Mouse (Mus musculus) intestine, embryonic 16.5 days (tissue): ENCODE data around the gene Bcl9l. TPM values are rescaled to one million over a fixed set of nuclear protein-coding genes. Genes with fewer than 3 reads are reported as not detected.
"Not testable (repeated sequence)": the region's sequence is repeated elsewhere in the genome, so short reads cannot be mapped to it uniquely, and the experiment has no call there.

ENCODE experiments used
- ATAC-seq: fragments of 200-750 bp; cut with Nextera tagmentation; 2 replicates; pipeline ENCODE4 v1.8.0; 2017; ENCODE audit warnings: moderate TSS enrichment, moderate library complexity
- H3K27ac ChIP-seq: fragments of 300-500 bp; sonication (generic); 2 replicates; pipeline ENCODE4 v1.5.1; 2014; ENCODE audit warnings: mild to moderate bottlenecking, low read length
- H3K27me3 ChIP-seq: fragments of 300-500 bp; sonication (generic); replicated peaks from 2 replicates; pipeline ENCODE4 v1.6.1; 2014; ENCODE audit warnings: low read length, control low read depth, mixed read lengths; ENCODE audit not compliant: control insufficient read depth, insufficient read depth
- H3K36me3 ChIP-seq: fragments of 300-500 bp; sonication (generic); 2 replicates; pipeline ENCODE4 v1.6.1; 2014; ENCODE audit warnings: low read length, control low read depth; ENCODE audit not compliant: control insufficient read depth, insufficient read depth
- H3K4me1 ChIP-seq: fragments of 300-500 bp; sonication (generic); 2 replicates; pipeline ENCODE4 v1.6.1; 2014; ENCODE audit warnings: low read length, control low read depth, mixed read lengths; ENCODE audit not compliant: control insufficient read depth, insufficient read depth
- H3K4me2 ChIP-seq: fragments of 300-500 bp; sonication (generic); 2 replicates; pipeline ENCODE4 v1.6.1; 2014; ENCODE audit warnings: low read depth, low read length, control low read depth
- H3K4me3 ChIP-seq: fragments of 300-500 bp; sonication (generic); 2 replicates; pipeline ENCODE4 v1.5.1; 2014; ENCODE audit warnings: mild to moderate bottlenecking, low read length
- H3K9ac ChIP-seq: fragments of 300-500 bp; sonication (generic); 2 replicates; pipeline ENCODE4 v1.6.1; 2014; ENCODE audit warnings: low read depth, low read length
- H3K9me3 ChIP-seq: fragments of 300-500 bp; sonication (generic); 2 replicates; pipeline ENCODE4 v1.6.1; 2016; ENCODE audit warnings: low read length, control low read depth; ENCODE audit not compliant: control insufficient read depth
- WGBS: fragments of 180-500 bp; shearing (Covaris S2); extraction: QIAGEN DNeasy Blood & Tissue Kit; methylation state at CpG from one replicate; pipeline ENCODE4 v1.1.7; 2014; 5-methylcytosine and 5-hydroxymethylcytosine counted together
- polyA plus RNA-seq: library from polyadenylated mRNA; unstranded; fragments of >200 nt; fragmentation: Nextera tagmentation; extraction: Ambion mirVana; gene quantifications from 2 replicates; pipeline ENCODE4 v1.2.1, GENCODE M21; 2015

Bcl9l gene
- 5.1 and 5.9 TPM in 2 replicates for polyA plus RNA-seq

DNA sequence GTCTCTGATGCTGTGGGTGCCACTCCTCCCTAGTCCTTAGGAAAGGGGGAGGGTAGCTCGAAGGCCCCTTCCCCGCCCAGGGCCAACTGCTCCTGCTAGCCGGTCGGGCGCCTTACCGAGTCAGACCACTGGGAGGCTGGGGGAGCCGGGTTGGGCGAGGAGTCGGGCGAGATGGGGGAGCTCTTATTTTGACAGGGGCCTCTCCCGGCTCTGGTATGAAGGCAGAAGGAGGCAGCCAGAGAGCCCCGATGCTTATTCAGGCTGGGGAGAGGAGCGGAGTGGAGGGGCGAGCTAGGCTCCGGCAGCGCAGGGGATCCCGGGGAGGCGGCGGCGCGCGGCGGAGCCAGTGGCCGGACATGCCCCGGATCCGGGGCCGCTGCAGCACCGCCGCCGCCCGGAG lies at the start of gene Bcl9l:
Bcl9l (plus strand) TSS at position 274 of the 400 bp plus-strand sequence.
- Histone ChIP-seq H3K9ac (peak within 1 kb of the TSS; percentile 95), H3K4me3 (peak within 1 kb of the TSS; percentile 93), H3K9me3 (no peaks in the 10 kb centered on the region), H3K4me2 (peak within 1 kb of the TSS; percentile 74), H3K27ac (peak within 1 kb of the TSS; percentile 94), H3K27me3 (no peaks in the 10 kb centered on the region), H3K36me3 (no peaks in the 10 kb centered on the region), H3K4me1 (peaks cover 52% of the 10 kb centered on the region)
- peak; percentile 37 for ATAC-seq
- 0% methylated on average over 30 of the region's 31 CpGs for WGBS

DNA sequence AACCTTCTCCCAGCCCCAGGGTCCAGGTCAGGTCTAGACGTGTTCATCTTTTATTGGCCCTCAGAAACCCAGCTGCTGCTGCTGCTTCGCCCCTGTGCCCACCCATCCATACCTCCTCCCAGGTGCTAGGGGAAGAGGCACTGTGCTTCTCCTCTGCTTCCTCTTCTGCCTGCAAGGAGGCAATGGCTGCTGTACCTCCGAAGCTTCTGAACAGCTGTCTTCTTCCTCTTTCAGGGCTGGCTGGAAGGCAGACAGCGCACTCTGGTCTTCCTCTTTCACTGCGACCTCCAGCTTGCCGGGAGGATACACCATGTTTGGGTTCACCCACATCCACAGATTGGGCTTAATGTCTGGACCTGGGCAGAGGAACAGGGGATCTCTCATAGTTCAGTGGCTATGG lies 46.9 kb upstream of the Bcl9l start:
- 74% methylated on average over 6 of the region's 6 CpGs for WGBS
- Histone ChIP-seq H3K9ac (no peak overlapping the region), H3K4me2 (no peak overlapping the region), H3K9me3 (no peaks in the 10 kb centered on the region), H3K36me3 (no peaks in the 10 kb centered on the region), H3K27ac (no peak overlapping the region), H3K27me3 (no peaks in the 10 kb centered on the region), H3K4me1 (no peaks in the 10 kb centered on the region), H3K4me3 (no peak overlapping the region)
- no peak for ATAC-seq

GRCm38 (mm10) chr9:44440961-44441360 lies 41.7 kb upstream of the Bcl9l start, which contains the start of gene Foxr1:
Gene Foxr1, minus strand, starts transcription at chr9:44441136.
- H3K27me3 ChIP-seq = no peaks in the 10 kb centered on the region
- no peak for ATAC-seq

GRCm38 (mm10) chr9:44444402-44445025 lies 38.1 kb upstream of the Bcl9l start:
- H3K27me3 ChIP-seq, H3K4me1 ChIP-seq, H3K27ac ChIP-seq, H3K9me3 ChIP-seq, ATAC-seq, H3K4me3 ChIP-seq, H3K36me3 ChIP-seq, H3K4me2 ChIP-seq, H3K9ac ChIP-seq: not testable (repeated sequence)
- 83% methylated on average over 7 of the region's 7 CpGs for WGBS

More at GRCm38 (mm10) chr9:44440961-44441360, 41.7 kb upstream of the Bcl9l start, which contains the start of gene Foxr1:
- Histone ChIP-seq H3K36me3 (no peaks in the 10 kb centered on the region), H3K27ac (no peak within 1 kb of the TSS), H3K4me1 (no peaks in the 10 kb centered on the region), H3K4me3 (no peak within 1 kb of the TSS), H3K4me2 (no peak within 1 kb of the TSS), H3K9ac (no peak within 1 kb of the TSS), H3K9me3 (no peaks in the 10 kb centered on the region)
- 74% methylated on average over 19 of the region's 19 CpGs for WGBS

DNA sequence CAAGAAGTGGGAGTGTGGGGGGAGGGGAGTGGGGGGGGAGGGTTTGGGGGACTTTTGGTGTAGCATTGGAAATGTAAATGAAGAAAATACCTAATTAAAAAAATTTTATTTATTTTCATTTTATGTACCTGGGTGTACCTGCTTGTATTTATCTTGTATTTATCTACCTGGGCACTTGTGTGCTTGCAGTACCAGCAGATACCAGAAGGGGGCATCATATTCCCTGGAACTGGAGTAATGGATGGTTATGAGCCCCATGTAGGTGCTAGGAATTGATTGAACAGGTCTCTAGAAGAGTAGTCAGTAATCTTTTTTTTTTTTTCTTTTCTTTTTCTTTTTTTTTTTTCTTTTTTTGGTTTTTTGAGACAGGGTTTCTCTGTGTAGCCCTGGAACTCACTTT lies 32.2 kb upstream of the Bcl9l start:
- Histone ChIP-seq H3K27me3 (peaks cover 8% of the 10 kb centered on the region; the same call in 1 of the 2 replicates), H3K36me3 (no peaks in the 10 kb centered on the region), H3K4me1 (peaks cover 8% of the 10 kb centered on the region; the same call in 1 of the 2 replicates), H3K4me3 (no peak overlapping the region), H3K9ac (no peak overlapping the region), H3K9me3 (no peaks in the 10 kb centered on the region), H3K4me2 (no peak overlapping the region), H3K27ac (no peak overlapping the region)
- ATAC-seq = no peak

DNA sequence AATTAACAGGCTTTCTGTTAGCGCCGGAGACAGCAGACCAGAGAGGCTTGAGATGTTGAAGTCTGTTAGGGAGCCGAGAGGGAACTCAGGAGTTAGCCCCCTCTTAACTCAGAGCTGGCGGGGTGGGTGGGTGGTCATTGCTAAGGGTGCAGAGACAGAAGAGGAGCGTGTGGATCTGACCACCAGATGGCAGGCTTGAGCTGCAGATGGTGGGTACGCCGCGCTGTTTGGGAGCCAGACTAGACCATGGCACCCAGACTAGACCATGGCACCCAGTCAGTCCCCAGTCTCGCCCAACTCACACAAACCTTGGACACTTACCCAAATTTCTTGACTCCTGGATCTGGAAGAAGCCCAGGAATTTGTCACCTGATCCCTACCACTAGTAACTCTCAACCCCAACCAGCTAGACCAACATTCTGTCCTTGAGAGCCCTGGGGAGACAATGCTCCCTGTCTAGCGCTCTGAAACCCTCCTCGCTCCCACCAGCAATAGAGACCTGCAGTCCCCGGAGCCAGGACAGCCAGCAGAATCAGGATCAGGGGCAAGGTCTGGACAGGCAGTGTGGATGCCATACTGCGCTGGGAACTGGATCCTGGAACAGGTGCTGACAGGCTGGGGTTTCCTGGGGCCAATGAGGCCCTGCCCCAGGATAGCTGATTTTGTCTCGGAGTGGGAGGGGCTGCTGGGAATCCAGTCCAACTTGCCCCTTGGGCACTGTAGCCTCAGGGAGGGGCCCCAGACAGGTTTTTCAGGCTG lies 28.3 kb upstream of the Bcl9l start:
- no peaks in the 10 kb centered on the region for H3K36me3 ChIP-seq
- no peak overlapping the region for H3K9ac ChIP-seq
- no peaks in the 10 kb centered on the region for H3K9me3 ChIP-seq
- peaks cover 8% of the 10 kb centered on the region; the same call in 1 of the 2 replicates for H3K4me1 ChIP-seq
- WGBS = 10% methylated on average over 14 of the region's 14 CpGs
- H3K27ac ChIP-seq = no peak overlapping the region
- peak; percentile 90 for ATAC-seq
- no peak overlapping the region for H3K4me3 ChIP-seq
- H3K4me2 ChIP-seq = no peak overlapping the region
- peaks cover 8% of the 10 kb centered on the region; the same call in 1 of the 2 replicates for H3K27me3 ChIP-seq

DNA sequence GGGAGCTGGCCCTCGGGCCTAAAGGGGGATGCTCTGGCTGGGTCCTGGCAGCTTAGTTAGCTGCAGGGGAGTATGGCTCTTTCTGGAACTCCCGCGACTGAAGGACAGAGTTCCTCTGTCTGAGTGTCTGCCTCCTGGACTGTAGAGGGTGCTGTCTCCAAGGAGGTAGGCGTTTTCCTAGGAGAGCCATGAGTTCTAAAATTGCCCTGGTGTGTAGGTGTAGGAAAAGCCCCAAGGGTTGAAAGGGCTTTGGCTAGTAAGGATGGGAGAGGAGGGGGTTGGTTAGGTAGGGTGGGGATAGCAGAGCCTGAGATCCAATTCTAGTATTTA lies 27.8 kb upstream of the Bcl9l start, which contains the start of gene Upk2:
Upk2 (minus strand) TSS at position 86 of the 330 bp plus-strand sequence.
- peak; percentile 24; the same call in 1 of the 2 replicates for ATAC-seq
- Histone ChIP-seq H3K9ac (no peak within 1 kb of the TSS), H3K27ac (no peak within 1 kb of the TSS), H3K9me3 (no peaks in the 10 kb centered on the region), H3K4me3 (no peak within 1 kb of the TSS), H3K36me3 (no peaks in the 10 kb centered on the region), H3K4me2 (no peak within 1 kb of the TSS), H3K4me1 (peaks cover 8% of the 10 kb centered on the region; the same call in 1 of the 2 replicates), H3K27me3 (peaks cover 8% of the 10 kb centered on the region; the same call in 1 of the 2 replicates)
- WGBS = 25% methylated on average over 4 of the region's 4 CpGs

GRCm38 (mm10) chr9:44457035-44457742 lies 25.4 kb upstream of the Bcl9l start:
- Histone ChIP-seq H3K9ac (no peak overlapping the region), H3K4me3 (no peak overlapping the region), H3K4me1 (peaks cover 8% of the 10 kb centered on the region; the same call in 1 of the 2 replicates), H3K27ac (no peak overlapping the region), H3K36me3 (no peaks in the 10 kb centered on the region), H3K4me2 (no peak overlapping the region), H3K9me3 (no peaks in the 10 kb centered on the region), H3K27me3 (peaks cover 8% of the 10 kb centered on the region; the same call in 1 of the 2 replicates)
- peak; percentile 33 for ATAC-seq
- 10% methylated on average over 11 of the region's 11 CpGs for WGBS

GRCm38 (mm10) chr9:44461950-44462349 lies 20.7 kb upstream of the Bcl9l start:
- WGBS = 79% methylated on average over 5 of the region's 5 CpGs

More at GRCm38 (mm10) chr9:44461950-44462349, 20.7 kb upstream of the Bcl9l start:
- Histone ChIP-seq H3K9me3 (no peaks in the 10 kb centered on the region), H3K9ac (no peak overlapping the region), H3K27ac (no peak overlapping the region), H3K4me2 (no peak overlapping the region), H3K4me1 (no peaks in the 10 kb centered on the region), H3K27me3 (no peaks in the 10 kb centered on the region), H3K36me3 (no peaks in the 10 kb centered on the region), H3K4me3 (no peak overlapping the region)
- ATAC-seq = no peak
